Mouse (Mus musculus) cerebellum, postnatal 36 days (tissue): ENCODE results near the gene Btg2.

Source experiments
- DNase-seq, 2 experiments: peaks; one replicate each; pipeline ENCODE4 v3.0.0; 2021 to 2022; ENCODE audit warnings: mixed read lengths in 2 of 2

Btg2 gene

GRCm38 (mm10) chr1:134077389-134078060 is 1.4 kb downstream of the Btg2 start:
- peak in 1 of 2 experiments; percentile 53 for DNase-seq

- DNase-seq: no peak
Measured at GRCm38 (mm10) chr1:134076789-134077188, 2.1 kb downstream of the Btg2 start.

GRCm38 (mm10) chr1:134075532-134075931 is 3.4 kb downstream of the Btg2 start:
- DNase-seq: no peak

GRCm38 (mm10) chr1:134074606-134075005 is 4.3 kb downstream of the Btg2 start:
- no peak for DNase-seq

GRCm38 (mm10) chr1:134074184-134074583 is 4.7 kb downstream of the Btg2 start:
- no peak for DNase-seq

- no peak for DNase-seq
Measured at GRCm38 (mm10) chr1:134073658-134074057, 5.3 kb downstream of the Btg2 start.

GRCm38 (mm10) chr1:134073061-134073564 is 5.8 kb downstream of the Btg2 start:
- no peak for DNase-seq

- no peak for DNase-seq
Measured at GRCm38 (mm10) chr1:134071411-134072018, 7.4 kb downstream of the Btg2 start.

- DNase-seq: no peak
Measured at GRCm38 (mm10) chr1:134070099-134070669, 8.7 kb downstream of the Btg2 start.

- DNase-seq: no peak
Measured at GRCm38 (mm10) chr1:134067143-134067619, 11.7 kb downstream of the Btg2 start.

- DNase-seq: no peak
Measured at GRCm38 (mm10) chr1:134066554-134066953, 12.4 kb downstream of the Btg2 start.

- no peak for DNase-seq
Measured at GRCm38 (mm10) chr1:134065241-134065809, 13.6 kb downstream of the Btg2 start.

GRCm38 (mm10) chr1:134064296-134064831 is 14.6 kb downstream of the Btg2 start:
- no peak for DNase-seq

- DNase-seq: no peak
Measured at GRCm38 (mm10) chr1:134063773-134064125, 15.2 kb downstream of the Btg2 start.

- DNase-seq: peak; percentile 26 to 38
Measured at GRCm38 (mm10) chr1:134063086-134063772, 15.7 kb downstream of the Btg2 start.

- DNase-seq: no peak
Measured at GRCm38 (mm10) chr1:134062411-134063085, 16.4 kb downstream of the Btg2 start.

- DNase-seq: no peak
Measured at GRCm38 (mm10) chr1:134061915-134062314, 17.0 kb downstream of the Btg2 start.

GRCm38 (mm10) chr1:134060849-134061569 is 17.9 kb downstream of the Btg2 start:
- DNase-seq: peak; percentile 85 to 87

- peak in 1 of 2 experiments; percentile 27 for DNase-seq
Measured at GRCm38 (mm10) chr1:134059739-134060695, 18.9 kb downstream of the Btg2 start.

GRCm38 (mm10) chr1:134058870-134059269 is 20.1 kb downstream of the Btg2 start:
- no peak for DNase-seq
